21 mouse cellular contexts compared by ENCODE assay signal in the genomic region with DNA sequence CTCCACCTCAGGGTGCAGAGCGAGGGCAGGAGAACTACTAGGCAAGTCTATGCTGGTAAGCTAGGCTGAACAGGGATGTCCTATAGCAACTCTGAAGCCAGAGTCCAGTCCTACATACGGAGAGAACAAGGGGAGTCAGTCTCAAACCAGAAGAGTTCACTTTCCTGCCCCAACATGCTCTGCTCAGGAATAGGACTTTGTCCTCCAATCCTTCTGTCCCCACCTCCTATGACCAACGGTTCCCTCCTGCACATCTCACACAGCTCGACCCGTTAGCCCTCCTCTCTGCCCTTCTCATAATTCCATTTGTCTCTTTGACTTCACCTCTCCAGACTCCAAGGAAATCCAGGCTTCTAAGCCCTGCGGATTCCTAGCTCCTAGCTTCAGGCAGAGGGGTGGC. TPM values are rescaled to one million over a fixed set of nuclear protein-coding genes. Genes with fewer than 3 reads are reported as not detected.
"Had no signal": no experiment of that assay in that cellular context is flagged by ENCODE, and none has a peak within 500 bp of the region (broad histone marks: within the 10 kb centered on the region; RNA-seq: fewer than 3 reads in every experiment).

No protein-coding gene starts in this region.

- DNase-seq: retina, postnatal 1 day; right cerebral cortex, adult 18-20 months; right cerebral cortex, postnatal 14 days; right cerebral cortex, postnatal 25 days; right cerebral cortex, postnatal 4 days; spleen, adult 18-20 months; thymus, adult 18-20 months; thymus, adult 2 months; thymus, postnatal 14 days; thymus, postnatal 25 days; thymus, postnatal 4 days had no signal

- H3K36me3 ChIP-seq: neural tube, embryonic 13.5 days; neural tube, embryonic 15.5 days; stomach, embryonic 15.5 days had no signal

- H3K4me3 ChIP-seq: neural tube, embryonic 13.5 days; neural tube, embryonic 15.5 days; stomach, embryonic 15.5 days had no signal

- H3K27ac ChIP-seq: neural tube, embryonic 13.5 days; neural tube, embryonic 15.5 days; stomach, embryonic 15.5 days; stomach, postnatal 0 days had no signal

- H3K9me3 ChIP-seq: neural tube, embryonic 13.5 days; neural tube, embryonic 15.5 days; stomach, embryonic 15.5 days had no signal

- H3K27me3 ChIP-seq: neural tube, embryonic 13.5 days; neural tube, embryonic 15.5 days; stomach, embryonic 15.5 days had no signal

- H3K4me1 ChIP-seq: stomach, embryonic 15.5 days had no signal

RNA-seq across cellular contexts. Expression of a gene that starts 3.4 kb away (rescaled TPM):
- polyA plus RNA-seq: testis, adult 2 months had no signal

RNA-seq across cellular contexts. Expression of a gene that starts 7.4 kb away (rescaled TPM):
- polyA plus RNA-seq: neural tube, embryonic 13.5 days; neural tube, embryonic 14.5 days; neural tube, embryonic 15.5 days; small intestine, adult 2 months; spleen, adult 2 months; stomach, embryonic 14.5 days; stomach, postnatal 0 days; urinary bladder, adult 2 months had no signal
